Mouse (Mus musculus) monocyte, adult 5-6 weeks (primary cell): Measurements from ENCODE around the gene Saal1. TPM values are rescaled to one million over a fixed set of nuclear protein-coding genes. Genes with fewer than 3 reads are reported as not detected.
"Not testable (repeated sequence)": the region's sequence is repeated elsewhere in the genome, so short reads cannot be mapped to it uniquely, and the experiment has no call there.

Experiments
- ATAC-seq: fragments of 153-309, 156-312 bp; replicated peaks from 2 replicates; pipeline ENCODE4 v1.8.0; 2017; ENCODE audit warnings: mild to moderate bottlenecking; ENCODE audit not compliant: low TSS enrichment, insufficient number of reproducible peaks, severe bottlenecking, poor library complexity, low FRiP score
- total RNA-seq: library from RNA; stranded (forward); fragments of 200-1000, 200-491, 200-594 nt; gene quantifications from 3 replicates; pipeline ENCODE4 v1.2.3, GENCODE M21; 2017

Gene Saal1
- total RNA-seq, 1 experiment from 2014 or later = 7.8 TPM

- ATAC-seq = 0 out of 2 replicates have a peak, but pooled peaks have one; percentile 33
Observed at GRCm38 (mm10) chr7:46714518-46714917, 4.0 kb upstream of the Saal1 start.

- peak; percentile 34; the same call in 1 of the 2 replicates for ATAC-seq
Observed at GRCm38 (mm10) chr7:46712250-46712649, 1.8 kb upstream of the Saal1 start.

GRCm38 (mm10) chr7:46700521-46701025, 9.9 kb downstream of the Saal1 start:
- no peak for ATAC-seq

GRCm38 (mm10) chr7:46696754-46697153, 13.7 kb downstream of the Saal1 start:
- ATAC-seq = no peak

- no peak for ATAC-seq
Observed at GRCm38 (mm10) chr7:46686827-46687226, 23.7 kb downstream of the Saal1 start.

GRCm38 (mm10) chr7:46680732-46681131, 29.7 kb downstream of the Saal1 start:
- ATAC-seq = no peak

GRCm38 (mm10) chr7:46679044-46679443, 31.4 kb downstream of the Saal1 start:
- not testable (repeated sequence) for ATAC-seq

GRCm38 (mm10) chr7:46678417-46678816, 32.1 kb downstream of the Saal1 start:
- no peak for ATAC-seq

- ATAC-seq = no peak
Observed at GRCm38 (mm10) chr7:46676808-46677360, 33.6 kb downstream of the Saal1 start.

GRCm38 (mm10) chr7:46675886-46676285, 34.6 kb downstream of the Saal1 start:
- ATAC-seq = no peak

- no peak for ATAC-seq
Observed at GRCm38 (mm10) chr7:46675061-46675460, 35.4 kb downstream of the Saal1 start.

GRCm38 (mm10) chr7:46672160-46672672, 38.3 kb downstream of the Saal1 start, which contains the start of gene Tph1:
Gene Tph1, minus strand, starts transcription at chr7:46672537.
- ATAC-seq = no peak

- ATAC-seq = no peak
Observed at GRCm38 (mm10) chr7:46667256-46667655, 43.2 kb downstream of the Saal1 start.

GRCm38 (mm10) chr7:46665236-46665635, 45.2 kb downstream of the Saal1 start:
- no peak for ATAC-seq

- no peak for ATAC-seq
Observed at GRCm38 (mm10) chr7:46661591-46662090, 48.8 kb downstream of the Saal1 start.

GRCm38 (mm10) chr7:46652279-46652678, 58.2 kb downstream of the Saal1 start:
- no peak for ATAC-seq

GRCm38 (mm10) chr7:46650231-46650630, 60.2 kb downstream of the Saal1 start:
- not testable (repeated sequence) for ATAC-seq

GRCm38 (mm10) chr7:46648431-46649140, 61.9 kb downstream of the Saal1 start:
- no peak for ATAC-seq

- ATAC-seq = no peak
Observed at GRCm38 (mm10) chr7:46643172-46643571, 67.3 kb downstream of the Saal1 start.

- ATAC-seq = no peak
Observed at GRCm38 (mm10) chr7:46640062-46640461, 70.4 kb downstream of the Saal1 start.
